Mouse (Mus musculus): ENCODE measurements around the gene Erbb3.

GRCm38 (mm10) chr10:128588136-128588535 is 1.3 kb downstream of the Erbb3 start:
- TF ChIP-seq CTCF (IDR thresholded peaks at IDR 0.05; ENCODE audit: low read depth, low read length) (no peak), GATA2 (IDR thresholded peaks at IDR 0.05; ENCODE audit: borderline replicate concordance, low read depth, low read length) (no peak), GATA1 (IDR thresholded peaks at IDR 0.05; ENCODE audit: borderline replicate concordance, low read length) (no peak)
